Mouse (Mus musculus) heart, embryonic 10.5 days (tissue): ENCODE results near the gene Gm39115. TPM values are rescaled to one million over a fixed set of nuclear protein-coding genes. Genes with fewer than 3 reads are reported as not detected.
"Not testable (repeated sequence)": the region's sequence is repeated elsewhere in the genome, so short reads cannot be mapped to it uniquely, and the experiment has no call there.

Source experiments
- DNase-seq: peaks from one replicate; pipeline ENCODE4 v3.0.0-alpha.2; 2017; ENCODE audit warnings: low spot score
- H3K27ac ChIP-seq: fragments of 300-500 bp; sonication (generic); 2 replicates; pipeline ENCODE4 v1.5.1; 2016; ENCODE audit warnings: mild to moderate bottlenecking
- H3K27me3 ChIP-seq: fragments of 300-500 bp; sonication (generic); 2 replicates; pipeline ENCODE4 v1.6.1; 2016; ENCODE audit warnings: mild to moderate bottlenecking; ENCODE audit not compliant: poor library complexity, insufficient read depth, severe bottlenecking
- H3K36me3 ChIP-seq: fragments of 300-500 bp; sonication (generic); 2 replicates; pipeline ENCODE4 v1.6.1; 2016; ENCODE audit warnings: mild to moderate bottlenecking, moderate library complexity
- H3K4me1 ChIP-seq: fragments of 300-500 bp; sonication (generic); 2 replicates; pipeline ENCODE4 v1.6.1; 2016; ENCODE audit warnings: mild to moderate bottlenecking
- H3K4me3 ChIP-seq: fragments of 300-500 bp; sonication (generic); 2 replicates; pipeline ENCODE4 v1.5.1; 2016; ENCODE audit warnings: mild to moderate bottlenecking, moderate library complexity
- H3K9me3 ChIP-seq: fragments of 300-500 bp; sonication (generic); 2 replicates; pipeline ENCODE4 v1.6.1; 2016; ENCODE audit warnings: mild to moderate bottlenecking, moderate library complexity
- WGBS: fragments of 180-500 bp; shearing (Covaris S2); methylation state at CpG from one replicate; pipeline ENCODE4 v1.1.7; 2016; 5-methylcytosine and 5-hydroxymethylcytosine counted together
- polyA plus RNA-seq: library from polyadenylated mRNA; unstranded; fragments of >200 nt; fragmentation: Nextera tagmentation; extraction: Ambion mirVana; gene quantifications from 2 replicates; pipeline ENCODE4 v1.2.1, GENCODE M21; 2016

Gene Gm39115
- polyA plus RNA-seq, 1 experiment from 2014 or later = not detected

DNA sequence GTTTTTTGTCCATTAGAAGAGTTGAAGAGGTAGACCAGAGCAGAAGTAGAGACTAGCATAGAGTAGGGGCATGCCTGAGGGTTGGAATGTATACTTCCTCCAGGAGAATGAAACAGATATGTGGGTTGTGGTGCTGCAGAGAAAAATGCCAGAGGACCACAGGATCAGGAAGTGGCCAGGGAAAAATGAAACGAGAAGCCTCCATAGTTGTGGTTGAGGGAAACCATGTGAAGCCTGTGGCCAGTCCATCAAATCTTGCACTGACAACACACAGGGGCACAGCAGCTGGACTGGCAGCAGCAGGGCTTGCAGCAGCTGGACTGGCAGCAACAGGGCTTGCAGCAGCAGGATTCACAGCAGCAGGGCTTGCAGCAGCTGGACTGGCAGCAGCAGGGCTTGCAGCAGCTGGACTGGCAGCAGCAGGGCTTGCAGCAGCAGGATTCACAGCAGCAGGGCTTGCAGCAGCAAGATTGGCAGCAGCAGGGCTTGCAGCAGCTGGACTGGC is 7.7 kb upstream of the Gm39115 start:
- H3K4me1 ChIP-seq, H3K36me3 ChIP-seq, DNase-seq, H3K9me3 ChIP-seq, H3K27ac ChIP-seq, H3K4me3 ChIP-seq: not testable (repeated sequence)
- peaks cover 17% of the 10 kb centered on the region for H3K27me3 ChIP-seq
- 59% methylated on average over 1 of the region's 1 CpGs for WGBS

- H3K36me3 ChIP-seq = no peaks in the 10 kb centered on the region
- H3K4me3 ChIP-seq = no peak overlapping the region
- DNase-seq = no peak
- WGBS = 23% methylated on average over 1 of the region's 1 CpGs
- H3K4me1 ChIP-seq = 0 out of 2 replicates have a peak, but pooled peaks cover 5% of the 10 kb centered on the region
- peaks cover 17% of the 10 kb centered on the region for H3K27me3 ChIP-seq
- no peak overlapping the region for H3K27ac ChIP-seq
- no peaks in the 10 kb centered on the region for H3K9me3 ChIP-seq
Observed at GRCm38 (mm10) chr7:142140696-142141095, 4.9 kb upstream of the Gm39115 start.

GRCm38 (mm10) chr7:142134206-142134995 is 1.4 kb downstream of the Gm39115 start:
- H3K36me3 ChIP-seq = no peaks in the 10 kb centered on the region
- H3K4me1 ChIP-seq = no peaks in the 10 kb centered on the region
- H3K9me3 ChIP-seq = no peaks in the 10 kb centered on the region
- no peak overlapping the region for H3K4me3 ChIP-seq
- no peak for DNase-seq
- H3K27me3 ChIP-seq = peaks cover 5% of the 10 kb centered on the region; the same call in 1 of the 2 replicates
- 53% methylated on average over 4 of the region's 4 CpGs for WGBS
- no peak overlapping the region for H3K27ac ChIP-seq

DNA sequence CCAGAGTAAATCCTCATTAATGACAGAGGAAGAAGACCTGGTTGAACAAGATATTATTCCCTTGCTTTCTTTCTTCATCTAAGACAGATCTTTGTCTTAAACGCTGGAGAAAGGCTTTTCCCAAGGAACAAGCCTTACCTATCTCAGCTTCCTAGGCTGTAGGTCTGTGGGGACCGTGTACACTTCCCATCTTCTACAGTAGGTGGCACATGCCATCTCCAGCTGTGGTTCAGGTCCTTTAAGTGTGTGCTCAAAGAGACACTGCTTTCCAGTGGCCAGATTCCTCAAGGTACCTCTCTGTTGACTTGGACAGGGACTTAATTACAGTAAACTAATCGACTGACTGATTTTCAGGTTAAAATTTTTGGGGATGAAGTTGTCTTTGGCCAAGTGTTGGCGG is 7.0 kb downstream of the Gm39115 start:
- WGBS = 58% methylated on average over 4 of the region's 4 CpGs
- Histone ChIP-seq H3K4me1 (no peaks in the 10 kb centered on the region), H3K9me3 (no peaks in the 10 kb centered on the region), H3K27ac (no peak overlapping the region), H3K36me3 (no peaks in the 10 kb centered on the region), H3K27me3 (peaks cover 10% of the 10 kb centered on the region; the same call in 1 of the 2 replicates), H3K4me3 (no peak overlapping the region)
- no peak for DNase-seq

GRCm38 (mm10) chr7:142120629-142121028 is 15.2 kb downstream of the Gm39115 start, which contains the start of gene Gm45618:
Gm45618 (minus strand) TSS chr7:142120729.
- H3K9me3 ChIP-seq, H3K4me1 ChIP-seq, DNase-seq, H3K36me3 ChIP-seq, H3K4me3 ChIP-seq, H3K27ac ChIP-seq: not testable (repeated sequence)
- 83% methylated on average over 1 of the region's 1 CpGs for WGBS
- peaks cover 16% of the 10 kb centered on the region; the same call in 1 of the 2 replicates for H3K27me3 ChIP-seq

DNA sequence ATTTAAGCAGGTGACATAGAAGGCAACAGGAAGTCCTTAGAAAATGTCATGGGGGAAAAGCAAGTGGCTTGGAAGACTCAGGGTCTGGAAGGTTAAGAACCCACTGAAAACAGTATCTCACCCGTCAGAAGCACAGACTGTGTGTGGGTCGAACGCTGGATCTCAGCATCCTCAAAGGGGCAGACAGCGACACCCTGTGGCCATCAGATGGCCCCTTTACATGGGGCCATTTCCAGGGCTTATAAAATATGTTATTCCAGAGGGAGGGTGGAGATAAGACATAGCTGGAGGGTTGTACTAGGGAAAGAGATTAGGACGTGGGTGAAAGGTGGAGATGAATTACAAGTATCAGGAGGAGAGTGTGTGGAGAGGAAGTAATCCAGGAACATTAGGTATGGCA is 16.2 kb downstream of the Gm39115 start:
- 16% methylated on average over 5 of the region's 5 CpGs for WGBS
- no peak overlapping the region for H3K27ac ChIP-seq
- no peak for DNase-seq
- H3K36me3 ChIP-seq = no peaks in the 10 kb centered on the region
- no peak overlapping the region for H3K4me3 ChIP-seq
- no peaks in the 10 kb centered on the region for H3K4me1 ChIP-seq
- peaks cover 16% of the 10 kb centered on the region; the same call in 1 of the 2 replicates for H3K27me3 ChIP-seq
- H3K9me3 ChIP-seq = no peaks in the 10 kb centered on the region

DNA sequence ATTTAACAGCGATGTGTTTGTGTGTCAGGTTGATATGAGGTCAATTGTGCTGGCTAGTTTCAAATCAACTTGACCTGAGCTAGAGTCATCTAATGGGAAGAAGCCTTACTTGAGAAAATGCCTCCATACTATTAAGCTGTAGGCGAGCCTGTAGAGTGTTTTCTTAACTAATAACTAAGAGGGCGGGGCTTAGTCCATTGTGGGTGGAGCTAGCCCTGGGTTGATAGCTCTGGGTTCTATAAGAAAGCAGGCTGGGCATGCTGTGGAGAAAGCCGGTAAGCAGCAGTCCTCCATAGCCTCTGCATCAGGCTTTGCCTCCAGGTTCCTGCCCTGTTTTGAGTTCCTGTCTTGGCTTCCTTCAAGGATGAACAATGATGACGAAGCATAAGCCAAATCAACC is 31.1 kb downstream of the Gm39115 start:
- Histone ChIP-seq H3K36me3 (no peaks in the 10 kb centered on the region), H3K4me1 (no peaks in the 10 kb centered on the region), H3K4me3 (no peak overlapping the region), H3K9me3 (no peaks in the 10 kb centered on the region), H3K27ac (no peak overlapping the region), H3K27me3 (peaks cover 5% of the 10 kb centered on the region; the same call in 1 of the 2 replicates)
- WGBS = 52% methylated on average over 5 of the region's 5 CpGs
- no peak for DNase-seq

DNA sequence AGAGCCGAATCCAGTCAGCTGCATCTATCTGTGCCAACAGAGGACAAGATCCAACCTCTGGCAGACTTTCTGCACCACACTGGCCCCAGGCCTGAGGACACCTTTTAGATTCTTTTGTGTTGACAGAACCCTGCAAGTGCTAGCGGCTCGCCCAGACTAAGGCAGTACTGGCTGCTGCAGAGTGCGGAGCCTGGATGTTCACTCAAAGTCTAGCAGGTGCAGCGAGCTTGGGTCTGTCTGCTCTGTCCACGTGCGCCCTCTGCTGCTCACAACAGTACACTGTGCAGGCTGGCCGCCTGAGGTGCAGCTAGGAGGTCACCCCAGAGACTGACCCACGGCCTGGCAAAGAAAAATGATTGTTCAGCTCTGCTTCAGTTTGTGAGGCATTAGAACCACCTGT is 38.1 kb downstream of the Gm39115 start:
- WGBS = 13% methylated on average over 9 of the region's 9 CpGs
- H3K9me3 ChIP-seq = no peaks in the 10 kb centered on the region
- H3K36me3 ChIP-seq = no peaks in the 10 kb centered on the region
- H3K27me3 ChIP-seq = peaks cover 71% of the 10 kb centered on the region
- no peak overlapping the region for H3K27ac ChIP-seq
- peaks cover 32% of the 10 kb centered on the region for H3K4me1 ChIP-seq
- peak; percentile 93 for DNase-seq
- no peak overlapping the region for H3K4me3 ChIP-seq

DNA sequence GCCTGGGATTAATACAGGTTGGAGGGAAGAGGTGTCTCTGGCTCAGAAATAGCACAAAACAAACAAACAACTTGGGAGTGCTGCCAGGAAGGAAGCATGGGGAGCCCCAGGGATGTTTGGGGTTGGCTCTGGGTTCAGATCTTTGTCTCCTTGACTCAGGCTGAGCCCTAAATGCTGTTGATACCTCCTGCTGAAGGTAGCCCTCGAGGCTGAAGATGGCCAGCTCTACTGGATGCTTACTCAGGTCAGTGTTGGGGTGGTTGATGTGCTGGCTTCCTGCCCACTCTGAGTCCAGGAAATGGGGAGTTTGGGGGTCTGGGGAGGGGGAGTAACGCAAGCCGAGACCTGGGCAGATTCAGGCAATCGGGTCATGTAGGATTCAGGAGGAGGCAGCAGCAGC is 39.1 kb downstream of the Gm39115 start:
- Histone ChIP-seq H3K4me1 (peaks cover 38% of the 10 kb centered on the region), H3K27me3 (peaks cover 82% of the 10 kb centered on the region), H3K27ac (no peak overlapping the region), H3K9me3 (no peaks in the 10 kb centered on the region), H3K4me3 (no peak overlapping the region), H3K36me3 (no peaks in the 10 kb centered on the region)
- whole genome bisulfite sequencing = 64% methylated on average over 4 of the region's 4 CpGs
- no peak for DNase-seq

GRCm38 (mm10) chr7:142095183-142095931 is 40.5 kb downstream of the Gm39115 start, which contains the start of gene Dusp8:
Dusp8 (minus strand) TSS chr7:142095843.
- no peaks in the 10 kb centered on the region for H3K36me3 ChIP-seq
- peaks cover 51% of the 10 kb centered on the region for H3K4me1 ChIP-seq
- WGBS = under 1% methylated on average over 63 of the region's 63 CpGs
- H3K27ac ChIP-seq = peak within 1 kb of the TSS; percentile 92
- peak within 1 kb of the TSS; percentile 88 for H3K4me3 ChIP-seq
- H3K9me3 ChIP-seq = no peaks in the 10 kb centered on the region
- DNase-seq = peak; percentile 95
- H3K27me3 ChIP-seq = peaks cover 95% of the 10 kb centered on the region

DNA sequence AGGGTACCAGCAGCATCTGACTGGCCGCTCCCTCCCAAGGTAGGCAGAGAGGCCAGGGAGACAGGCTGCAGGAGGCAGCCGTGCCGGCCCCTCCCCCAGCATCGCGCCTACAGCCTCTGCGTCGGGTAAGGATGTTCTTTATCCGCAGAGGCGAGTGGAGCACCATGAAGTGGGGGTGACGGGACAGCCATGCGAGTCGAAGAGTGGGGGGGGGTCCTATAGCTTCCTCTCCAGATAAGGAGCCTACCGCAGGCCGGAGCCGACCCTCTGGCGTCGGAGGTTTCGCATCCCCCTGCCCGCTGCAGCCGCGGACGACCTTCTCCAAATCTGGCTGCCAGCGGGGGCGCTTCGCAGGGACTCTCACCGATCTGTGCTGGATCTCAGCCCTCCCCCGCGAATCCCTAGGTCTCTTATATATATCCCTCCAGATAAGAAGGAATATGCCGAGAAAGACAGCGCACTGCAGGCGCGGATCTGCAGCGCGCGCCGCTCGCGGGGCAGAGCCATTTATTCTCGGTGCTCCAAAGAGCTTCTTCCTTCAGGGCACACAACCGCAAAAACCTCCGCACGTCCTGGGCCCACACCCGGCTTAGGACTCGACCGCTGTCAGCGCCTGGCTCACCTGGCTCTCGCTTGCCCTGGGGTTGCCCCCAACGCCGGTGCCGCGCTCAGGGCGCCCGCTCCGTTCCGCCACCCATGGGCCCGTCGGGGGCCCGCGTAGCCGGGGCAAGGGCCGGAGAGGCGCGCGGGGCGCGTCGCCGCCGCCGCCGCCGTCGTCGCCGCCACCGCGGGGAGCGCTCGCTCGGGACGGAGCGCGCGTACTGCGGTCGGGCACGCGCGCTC is 41.3 kb downstream of the Gm39115 start:
- 2% methylated on average over 89 of the region's 89 CpGs for WGBS
- DNase-seq = no peak
- Histone ChIP-seq H3K4me1 (peaks cover 59% of the 10 kb centered on the region), H3K36me3 (no peaks in the 10 kb centered on the region), H3K27me3 (peaks cover 96% of the 10 kb centered on the region), H3K9me3 (no peaks in the 10 kb centered on the region), H3K27ac (peak overlapping the region; percentile 92), H3K4me3 (peak overlapping the region; percentile 88)

DNA sequence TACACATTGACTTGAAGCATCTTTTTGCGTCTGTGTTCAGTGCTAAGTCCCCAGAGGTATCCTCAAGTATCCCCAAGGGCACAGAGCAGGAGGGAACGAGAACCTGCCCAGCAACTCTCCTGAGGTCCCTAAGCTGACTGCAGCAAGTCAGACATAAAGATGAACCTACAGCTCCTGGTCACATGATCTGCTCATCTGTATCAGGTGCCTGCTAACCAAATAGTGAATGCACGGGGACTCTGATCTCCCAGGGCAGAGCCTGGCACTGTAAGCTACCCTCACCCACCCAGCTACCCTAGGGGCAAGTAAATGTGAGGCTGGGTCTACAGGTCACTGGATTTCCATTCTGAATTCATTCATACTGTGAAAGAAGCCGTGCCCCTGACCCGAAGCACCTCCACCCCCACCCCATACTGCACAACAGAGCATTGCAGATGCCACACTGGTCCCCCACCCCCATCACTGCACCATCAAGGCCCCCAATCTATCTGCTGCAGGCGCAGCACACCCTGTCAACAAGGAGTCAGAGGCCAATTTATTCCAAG is 42.1 kb downstream of the Gm39115 start:
- H3K27me3 ChIP-seq = peaks cover 96% of the 10 kb centered on the region
- no peak for DNase-seq
- H3K4me1 ChIP-seq = peaks cover 67% of the 10 kb centered on the region
- H3K4me3 ChIP-seq = peak overlapping the region; percentile 88
- peak overlapping the region; percentile 92 for H3K27ac ChIP-seq
- H3K36me3 ChIP-seq = no peaks in the 10 kb centered on the region
- H3K9me3 ChIP-seq = no peaks in the 10 kb centered on the region
- WGBS = 32% methylated on average over 6 of the region's 6 CpGs
